In genomic region chr1:37368768-37369385, GRCm38 (mm10) we compare ENCODE assay signal across 22 mouse cellular contexts.
A peak's percentile ranks its signal among the peaks of the same experiment; 100 is the strongest.
DNase-seq lines count a peak whose midpoint lies in the region; ATAC-seq lines count a peak whose summit lies in the region.
"Had no signal": no experiment of that assay in that cellular context is flagged by ENCODE, and none has a peak within 500 bp of the region (broad histone marks: within the 10 kb centered on the region; RNA-seq: fewer than 3 reads in every experiment).

No protein-coding gene starts in this region.

- peak; percentile 65 for ATAC-seq in frontal cortex, adult (ENCODE audit: low TSS enrichment)
- ATAC-seq: forebrain, embryonic 14.5 days; hindbrain, postnatal 0 days; intestine, embryonic 15.5 days; midbrain, embryonic 13.5 days; Patski had no signal

- intact Hi-C loops in heart, postnatal 10 days (cut with DNase I): no loop called here
- intact Hi-C loops in heart, postnatal 14 days (cut with DNase I): no loop called here

- no peak for DNase-seq in frontal cortex, postnatal 10 days (ENCODE audit: low spot score in 2 of 2)
- DNase-seq in ovary, adult 18-20 months (ENCODE audit: low spot score): peak; percentile 25
- no peak for DNase-seq in ovary, postnatal 14 days (ENCODE audit: low spot score)
- DNase-seq in ZHBTc4 (ENCODE audit: low read depth, low spot score): peak; percentile 9
- peak; percentile 19 for DNase-seq in adrenal gland, postnatal 14 days
- DNase-seq in heart, postnatal 10 days: no peak
- DNase-seq in heart, postnatal 14 days: no peak
- DNase-seq: embryo, embryonic 11 days; heart, postnatal 36 days; kidney, adult 2 months; kidney, postnatal 36 days; liver, embryonic 13.5 days; lung, adult 2 months; lung, postnatal 10 days; thymus, adult 18-20 months; thymus, postnatal 25 days had no signal

Comparison
In these comparisons a context has a peak if more than half of its experiments do, and no peak if none do; other contexts are left out.
1. DNase-seq: peak in ovary, adult 18-20 months (single experiment), ZHBTc4 (single experiment) and adrenal gland, postnatal 14 days (single experiment); none in frontal cortex, postnatal 10 days (0 of 2), ovary, postnatal 14 days (single experiment), heart, postnatal 10 days (0 of 2) and heart, postnatal 14 days (0 of 2).